Mouse (Mus musculus): Measurements from ENCODE around the gene Atp8b2.

GRCm38 (mm10) chr3:89889841-89890430, 73.4 kb downstream of the Atp8b2 start:
- TF ChIP-seq POLR2A (IDR thresholded peaks at IDR 0.05; ENCODE audit: extremely low read depth, insufficient read depth, low read length), result no peak
- TF ChIP-seq CTCF (IDR thresholded peaks at IDR 0.05; ENCODE audit: extremely low read depth, insufficient read depth, low read length), result no peak

All from cortical plate, adult 2 months (tissue).